Mouse (Mus musculus) midbrain, embryonic 13.5 days (tissue): ENCODE measurements at regions not wholly inside any gene's neighbourhood (a gene's known extent, or its start where the extent isn't known, plus 50 kb on each side); places are given as distances from the start of the nearest gene placed in this dataset.
A peak's percentile ranks its signal among the peaks of the same experiment; 100 is the strongest.

ENCODE experiments used
- ATAC-seq: fragments of 200-750 bp; cut with Nextera tagmentation; 2 replicates; pipeline ENCODE4 v1.8.0; 2017; ENCODE audit warnings: mild to moderate bottlenecking, moderate TSS enrichment, moderate library complexity
- H3K27ac ChIP-seq: fragments of 300-500 bp; sonication (generic); 2 replicates; pipeline ENCODE4 v1.5.1; 2015; ENCODE audit warnings: inconsistent platforms, mild to moderate bottlenecking, moderate library complexity
- H3K27me3 ChIP-seq: fragments of 300-500 bp; sonication (generic); 2 replicates; pipeline ENCODE4 v1.6.1; 2015; ENCODE audit warnings: mild to moderate bottlenecking, inconsistent platforms
- H3K36me3 ChIP-seq: fragments of 300-500 bp; sonication (generic); 2 replicates; pipeline ENCODE4 v1.6.1; 2015; ENCODE audit warnings: mild to moderate bottlenecking, inconsistent platforms
- H3K4me1 ChIP-seq: fragments of 300-500 bp; sonication (generic); replicated peaks from 2 replicates; pipeline ENCODE4 v1.6.1; 2015; ENCODE audit warnings: inconsistent platforms
- H3K4me2 ChIP-seq: fragments of 300-500 bp; sonication (generic); replicated peaks from 2 replicates; pipeline ENCODE4 v1.6.1; 2015; ENCODE audit warnings: moderate library complexity, mild to moderate bottlenecking, inconsistent platforms
- H3K4me3 ChIP-seq: fragments of 300-500 bp; sonication (generic); replicated peaks from 2 replicates; pipeline ENCODE4 v1.5.1; 2015; ENCODE audit warnings: mild to moderate bottlenecking, inconsistent platforms
- H3K9ac ChIP-seq: fragments of 300-500 bp; sonication (generic); replicated peaks from 2 replicates; pipeline ENCODE4 v1.6.1; 2015; ENCODE audit warnings: mild to moderate bottlenecking, inconsistent platforms
- H3K9me3 ChIP-seq: fragments of 300-500 bp; sonication (generic); 2 replicates; pipeline ENCODE4 v1.6.1; 2016; ENCODE audit warnings: mild to moderate bottlenecking, inconsistent platforms
- WGBS: fragments of 180-500 bp; shearing (Covaris S2); methylation state at CpG from one replicate; pipeline ENCODE4 v1.1.7; 2015; 5-methylcytosine and 5-hydroxymethylcytosine counted together

GRCm38 (mm10) chr16:62469286-62469685, 317.3 kb downstream of the Nsun3 start:
- Histone ChIP-seq H3K27ac (no peak overlapping the region), H3K4me3 (no peak overlapping the region), H3K4me2 (no peak overlapping the region), H3K27me3 (no peaks in the 10 kb centered on the region), H3K9ac (no peak overlapping the region), H3K4me1 (no peaks in the 10 kb centered on the region), H3K9me3 (no peaks in the 10 kb centered on the region), H3K36me3 (no peaks in the 10 kb centered on the region)
- 68% methylated on average over 3 of the region's 3 CpGs for WGBS
- no peak for ATAC-seq

- no peaks in the 10 kb centered on the region for H3K9me3 ChIP-seq
- H3K9ac ChIP-seq = no peak overlapping the region
- no peak for ATAC-seq
- no peak overlapping the region for H3K4me2 ChIP-seq
- H3K36me3 ChIP-seq = no peaks in the 10 kb centered on the region
- H3K4me1 ChIP-seq = no peaks in the 10 kb centered on the region
- no peak overlapping the region for H3K4me3 ChIP-seq
- no peaks in the 10 kb centered on the region for H3K27me3 ChIP-seq
- H3K27ac ChIP-seq = no peak overlapping the region
- WGBS = 46% methylated on average over 3 of the region's 3 CpGs
These were observed 317.8 kb downstream of the Nsun3 start for GRCm38 (mm10) chr16:62468846-62469245.

GRCm38 (mm10) chr16:62459949-62460551, 326.6 kb downstream of the Nsun3 start:
- no peaks in the 10 kb centered on the region for H3K4me1 ChIP-seq
- no peak overlapping the region for H3K9ac ChIP-seq
- no peaks in the 10 kb centered on the region for H3K36me3 ChIP-seq
- 45% methylated on average over 4 of the region's 4 CpGs for WGBS
- no peaks in the 10 kb centered on the region for H3K9me3 ChIP-seq
- no peaks in the 10 kb centered on the region for H3K27me3 ChIP-seq
- no peak overlapping the region for H3K4me3 ChIP-seq
- no peak for ATAC-seq
- no peak overlapping the region for H3K4me2 ChIP-seq
- no peak overlapping the region for H3K27ac ChIP-seq

GRCm38 (mm10) chr16:62449735-62450134, 336.9 kb downstream of the Nsun3 start:
- H3K4me1 ChIP-seq = no peaks in the 10 kb centered on the region
- no peak for ATAC-seq
- H3K9me3 ChIP-seq = no peaks in the 10 kb centered on the region
- 90% methylated on average over 3 of the region's 3 CpGs for WGBS
- H3K9ac ChIP-seq = no peak overlapping the region
- no peak overlapping the region for H3K4me2 ChIP-seq
- no peaks in the 10 kb centered on the region for H3K27me3 ChIP-seq
- H3K36me3 ChIP-seq = no peaks in the 10 kb centered on the region
- no peak overlapping the region for H3K27ac ChIP-seq
- H3K4me3 ChIP-seq = no peak overlapping the region

GRCm38 (mm10) chr16:62447380-62447779, 339.2 kb downstream of the Nsun3 start:
- ATAC-seq = no peak
- Histone ChIP-seq H3K9ac (no peak overlapping the region), H3K4me3 (no peak overlapping the region), H3K36me3 (no peaks in the 10 kb centered on the region), H3K4me1 (no peaks in the 10 kb centered on the region), H3K4me2 (no peak overlapping the region), H3K9me3 (no peaks in the 10 kb centered on the region), H3K27me3 (no peaks in the 10 kb centered on the region), H3K27ac (no peak overlapping the region)
- WGBS = 74% methylated on average over 3 of the region's 3 CpGs

- no peaks in the 10 kb centered on the region for H3K36me3 ChIP-seq
- no peak overlapping the region for H3K4me2 ChIP-seq
- H3K4me3 ChIP-seq = no peak overlapping the region
- H3K9me3 ChIP-seq = no peaks in the 10 kb centered on the region
- WGBS = 84% methylated on average over 4 of the region's 4 CpGs
- no peaks in the 10 kb centered on the region for H3K4me1 ChIP-seq
- no peak for ATAC-seq
- H3K27me3 ChIP-seq = no peaks in the 10 kb centered on the region
- no peak overlapping the region for H3K27ac ChIP-seq
- H3K9ac ChIP-seq = no peak overlapping the region
These were observed 345.4 kb downstream of the Nsun3 start for GRCm38 (mm10) chr16:62441197-62441596.

- WGBS = 86% methylated on average over 2 of the region's 2 CpGs
- no peaks in the 10 kb centered on the region for H3K27me3 ChIP-seq
- ATAC-seq = no peak
- H3K9me3 ChIP-seq = no peaks in the 10 kb centered on the region
- H3K4me3 ChIP-seq = no peak overlapping the region
- no peak overlapping the region for H3K4me2 ChIP-seq
- no peak overlapping the region for H3K27ac ChIP-seq
- no peaks in the 10 kb centered on the region for H3K36me3 ChIP-seq
- no peaks in the 10 kb centered on the region for H3K4me1 ChIP-seq
- no peak overlapping the region for H3K9ac ChIP-seq
These were observed 353.5 kb downstream of the Nsun3 start for GRCm38 (mm10) chr16:62433125-62433524.

- Histone ChIP-seq H3K9ac (no peak overlapping the region), H3K36me3 (no peaks in the 10 kb centered on the region), H3K27me3 (no peaks in the 10 kb centered on the region), H3K4me1 (no peaks in the 10 kb centered on the region), H3K4me3 (no peak overlapping the region), H3K4me2 (no peak overlapping the region), H3K9me3 (no peaks in the 10 kb centered on the region), H3K27ac (no peak overlapping the region)
- ATAC-seq = peak; percentile 68; the same call in 1 of the 2 replicates
- WGBS = 18% methylated on average over 1 of the region's 1 CpGs
These were observed 372.1 kb downstream of the Nsun3 start for GRCm38 (mm10) chr16:62414485-62414884.

- no peaks in the 10 kb centered on the region for H3K9me3 ChIP-seq
- H3K36me3 ChIP-seq = no peaks in the 10 kb centered on the region
- H3K4me1 ChIP-seq = no peaks in the 10 kb centered on the region
- no peak overlapping the region for H3K4me3 ChIP-seq
- H3K27me3 ChIP-seq = no peaks in the 10 kb centered on the region
- H3K4me2 ChIP-seq = no peak overlapping the region
- H3K27ac ChIP-seq = no peak overlapping the region
- 75% methylated on average over 3 of the region's 3 CpGs for WGBS
- H3K9ac ChIP-seq = no peak overlapping the region
- ATAC-seq = no peak
These were observed 379.0 kb downstream of the Nsun3 start for GRCm38 (mm10) chr16:62407526-62408165.

GRCm38 (mm10) chr16:62406458-62406857, 380.2 kb downstream of the Nsun3 start:
- Histone ChIP-seq H3K4me1 (no peaks in the 10 kb centered on the region), H3K4me3 (no peak overlapping the region), H3K27me3 (no peaks in the 10 kb centered on the region), H3K9me3 (no peaks in the 10 kb centered on the region), H3K4me2 (no peak overlapping the region), H3K9ac (no peak overlapping the region), H3K36me3 (no peaks in the 10 kb centered on the region), H3K27ac (no peak overlapping the region)
- ATAC-seq = no peak
- WGBS = 72% methylated on average over 2 of the region's 2 CpGs

- Histone ChIP-seq H3K9me3 (no peaks in the 10 kb centered on the region), H3K4me1 (peaks cover 7% of the 10 kb centered on the region; the same call in 1 of the 2 replicates), H3K36me3 (no peaks in the 10 kb centered on the region), H3K27me3 (no peaks in the 10 kb centered on the region), H3K27ac (no peak overlapping the region), H3K4me2 (no peak overlapping the region), H3K4me3 (no peak overlapping the region), H3K9ac (no peak overlapping the region)
- no peak for ATAC-seq
These were observed 429.3 kb downstream of the Nsun3 start for GRCm38 (mm10) chr16:62357279-62357678.

GRCm38 (mm10) chr16:62356349-62356748, 430.3 kb downstream of the Nsun3 start:
- H3K4me1 ChIP-seq = peaks cover 7% of the 10 kb centered on the region; the same call in 1 of the 2 replicates
- no peak overlapping the region for H3K4me3 ChIP-seq
- H3K27me3 ChIP-seq = no peaks in the 10 kb centered on the region
- H3K4me2 ChIP-seq = peak overlapping the region; percentile 30; the same call in 1 of the 2 replicates
- no peaks in the 10 kb centered on the region for H3K36me3 ChIP-seq
- no peak overlapping the region for H3K9ac ChIP-seq
- H3K9me3 ChIP-seq = no peaks in the 10 kb centered on the region
- ATAC-seq = peak; percentile 79; the same call in 1 of the 2 replicates
- H3K27ac ChIP-seq = no peak overlapping the region
- 74% methylated on average over 3 of the region's 3 CpGs for WGBS
